Mouse (Mus musculus) heart, embryonic 14.5 days (tissue): ENCODE data around the gene Hsd17b3. TPM values are rescaled to one million over a fixed set of nuclear protein-coding genes. Genes with fewer than 3 reads are reported as not detected.

ENCODE experiments used
- ATAC-seq: fragments of 200-750 bp; cut with Nextera tagmentation; 2 replicates; pipeline ENCODE4 v1.8.0; 2017; ENCODE audit warnings: low read depth, moderate TSS enrichment; ENCODE audit not compliant: insufficient number of reproducible peaks, insufficient read depth, low FRiP score
- H3K27ac ChIP-seq, 2 experiments: fragments of 200-500 bp in 1 of 2; fragments of 300-500 bp in 1 of 2; sonication (generic) in 1 of 2; replicated peaks in 1 of 2; 2 replicates each; pipeline ENCODE4 v1.5.1; 2012 to 2014; ENCODE audit warnings: low read depth in 2 of 2, low read length in 2 of 2, control low read depth in 1 of 2, mild to moderate bottlenecking in 1 of 2, mixed read lengths in 1 of 2; ENCODE audit not compliant: control insufficient read depth in 1 of 2, insufficient read depth in 1 of 2
- H3K27me3 ChIP-seq: fragments of 300-500 bp; sonication (generic); 2 replicates; pipeline ENCODE4 v1.6.1; 2014; ENCODE audit warnings: mild to moderate bottlenecking, low read length, control low read depth; ENCODE audit not compliant: control insufficient read depth, insufficient read depth
- H3K36me3 ChIP-seq: fragments of 300-500 bp; sonication (generic); 2 replicates; pipeline ENCODE4 v1.6.1; 2014; ENCODE audit warnings: mild to moderate bottlenecking, control low read depth, low read length, mixed read lengths; ENCODE audit not compliant: control insufficient read depth, insufficient read depth
- H3K4me1 ChIP-seq, 2 experiments: fragments of 200-500 bp in 1 of 2; fragments of 300-500 bp in 1 of 2; sonication (generic) in 1 of 2; 2 replicates each; pipeline ENCODE4 v1.6.1; 2012 to 2014; ENCODE audit warnings: low read length in 2 of 2, control low read depth in 1 of 2, mixed read lengths in 1 of 2; ENCODE audit not compliant: control insufficient read depth in 2 of 2, insufficient read depth in 2 of 2
- H3K4me2 ChIP-seq: fragments of 300-500 bp; sonication (generic); 2 replicates; pipeline ENCODE4 v1.6.1; 2014; ENCODE audit warnings: mild to moderate bottlenecking, low read length
- H3K4me3 ChIP-seq, 2 experiments: fragments of 200-500 bp in 1 of 2; fragments of 300-500 bp in 1 of 2; sonication (generic) in 1 of 2; 2 replicates each; pipeline ENCODE4 v1.5.1; 2012 to 2014; ENCODE audit warnings: low read length in 2 of 2, mild to moderate bottlenecking in 2 of 2, control low read depth in 1 of 2, low read depth in 1 of 2, moderate library complexity in 1 of 2; ENCODE audit not compliant: control insufficient read depth in 1 of 2, insufficient read depth in 1 of 2
- H3K9ac ChIP-seq: fragments of 300-500 bp; sonication (generic); 2 replicates; pipeline ENCODE4 v1.6.1; 2014; ENCODE audit warnings: mild to moderate bottlenecking, low read length
- H3K9me3 ChIP-seq: fragments of 300-500 bp; sonication (generic); 2 replicates; pipeline ENCODE4 v1.6.1; 2016; ENCODE audit warnings: low read length, control low read depth; ENCODE audit not compliant: control insufficient read depth
- WGBS: fragments of 180-500 bp; shearing (Covaris S2); extraction: QIAGEN DNeasy Blood & Tissue Kit; methylation state at CpG from one replicate; pipeline ENCODE4 v1.1.7; 2014; 5-methylcytosine and 5-hydroxymethylcytosine counted together
- polyA plus RNA-seq: library from polyadenylated mRNA; unstranded; fragments of >200 nt; fragmentation: Nextera tagmentation; extraction: Ambion mirVana; gene quantifications from 2 replicates; pipeline ENCODE4 v1.2.1, GENCODE M21; 2014

Hsd17b3 gene
- polyA plus RNA-seq, 1 experiment from 2014 or later, result not detected

- Histone ChIP-seq H3K9ac (no peak overlapping the region), H3K4me3 (no peak overlapping the region), H3K4me1 (no peaks in the 10 kb centered on the region), H3K27ac (no peak overlapping the region), H3K9me3 (no peaks in the 10 kb centered on the region), H3K36me3 (peaks cover 6% of the 10 kb centered on the region; the same call in 1 of the 2 replicates), H3K27me3 (no peaks in the 10 kb centered on the region), H3K4me2 (0 out of 2 replicates have a peak overlapping the region, but pooled peaks have one; percentile 19)
- WGBS, result 0% methylated on average over 1 of the region's 1 CpGs
- no peak for ATAC-seq
These were observed 4.3 kb upstream of the Hsd17b3 start for GRCm38 (mm10) chr13:64093341-64093740.

- 64% methylated on average over 6 of the region's 6 CpGs for WGBS
- Histone ChIP-seq H3K4me3 (no peak overlapping the region), H3K4me2 (no peak overlapping the region), H3K27me3 (no peaks in the 10 kb centered on the region), H3K9ac (no peak overlapping the region), H3K36me3 (peaks cover 6% of the 10 kb centered on the region; the same call in 1 of the 2 replicates), H3K27ac (no peak overlapping the region), H3K4me1 (0 out of 4 replicates have a peak, but pooled peaks cover 0 to 2% of the 10 kb centered on the region in 2 experiments), H3K9me3 (no peaks in the 10 kb centered on the region)
- no peak for ATAC-seq
These were observed 3.7 kb upstream of the Hsd17b3 start for GRCm38 (mm10) chr13:64092752-64093151.

GRCm38 (mm10) chr13:64092141-64092540, 3.1 kb upstream of the Hsd17b3 start:
- H3K27me3 ChIP-seq, result no peaks in the 10 kb centered on the region
- H3K27ac ChIP-seq, result no peak overlapping the region
- no peaks in the 10 kb centered on the region for H3K9me3 ChIP-seq
- H3K36me3 ChIP-seq, result peaks cover 3% of the 10 kb centered on the region; the same call in 1 of the 2 replicates
- H3K4me1 ChIP-seq, result 0 out of 4 replicates have a peak, but pooled peaks cover 0 to 2% of the 10 kb centered on the region in 2 experiments
- H3K9ac ChIP-seq, result no peak overlapping the region
- no peak overlapping the region for H3K4me3 ChIP-seq
- no peak overlapping the region for H3K4me2 ChIP-seq
- ATAC-seq, result no peak
- 72% methylated on average over 3 of the region's 3 CpGs for WGBS

- H3K36me3 ChIP-seq, result no peaks in the 10 kb centered on the region
- WGBS, result 81% methylated on average over 7 of the region's 7 CpGs
- no peak for ATAC-seq
- no peaks in the 10 kb centered on the region for H3K27me3 ChIP-seq
- H3K9ac ChIP-seq, result no peak overlapping the region
- no peak overlapping the region for H3K27ac ChIP-seq
- H3K4me2 ChIP-seq, result no peak overlapping the region
- H3K4me3 ChIP-seq, result no peak overlapping the region
- H3K4me1 ChIP-seq, result 0 out of 4 replicates have a peak, but pooled peaks cover 0 to 2% of the 10 kb centered on the region in 2 experiments
- H3K9me3 ChIP-seq, result no peaks in the 10 kb centered on the region
These were observed 2.0 kb upstream of the Hsd17b3 start for GRCm38 (mm10) chr13:64091006-64091405.

- Histone ChIP-seq H3K27me3 (no peaks in the 10 kb centered on the region), H3K9ac (no peak overlapping the region), H3K4me3 (no peak overlapping the region), H3K9me3 (no peaks in the 10 kb centered on the region), H3K4me2 (no peak overlapping the region), H3K4me1 (0 out of 4 replicates have a peak, but pooled peaks cover 0 to 2% of the 10 kb centered on the region in 2 experiments), H3K36me3 (no peaks in the 10 kb centered on the region), H3K27ac (no peak overlapping the region)
- WGBS, result 82% methylated on average over 5 of the region's 5 CpGs
- ATAC-seq, result no peak
These were observed 1.2 kb upstream of the Hsd17b3 start for GRCm38 (mm10) chr13:64090278-64090677.

- no peak overlapping the region for H3K4me3 ChIP-seq
- H3K9ac ChIP-seq, result no peak overlapping the region
- H3K9me3 ChIP-seq, result no peaks in the 10 kb centered on the region
- H3K27me3 ChIP-seq, result no peaks in the 10 kb centered on the region
- ATAC-seq, result no peak
- 0 out of 4 replicates have a peak, but pooled peaks cover 0 to 2% of the 10 kb centered on the region in 2 experiments for H3K4me1 ChIP-seq
- no peaks in the 10 kb centered on the region for H3K36me3 ChIP-seq
- H3K27ac ChIP-seq, result no peak overlapping the region
- no peak overlapping the region for H3K4me2 ChIP-seq
- WGBS, result 51% methylated on average over 7 of the region's 7 CpGs
These were observed 973 bp downstream of the Hsd17b3 start for GRCm38 (mm10) chr13:64088057-64088456.

GRCm38 (mm10) chr13:64086036-64086435, 3.0 kb downstream of the Hsd17b3 start:
- no peak for ATAC-seq
- H3K36me3 ChIP-seq, result no peaks in the 10 kb centered on the region
- peaks cover 10 to 11% of the 10 kb centered on the region in 2 experiments for H3K4me1 ChIP-seq
- 87% methylated on average over 5 of the region's 5 CpGs for WGBS
- H3K4me2 ChIP-seq, result no peak overlapping the region
- no peak overlapping the region for H3K9ac ChIP-seq
- no peaks in the 10 kb centered on the region for H3K9me3 ChIP-seq
- H3K27ac ChIP-seq, result no peak overlapping the region
- no peaks in the 10 kb centered on the region for H3K27me3 ChIP-seq
- H3K4me3 ChIP-seq, result no peak overlapping the region

GRCm38 (mm10) chr13:64083331-64083730, 5.7 kb downstream of the Hsd17b3 start:
- no peak for ATAC-seq
- 74% methylated on average over 3 of the region's 3 CpGs for WGBS
- Histone ChIP-seq H3K4me2 (no peak overlapping the region), H3K27me3 (no peaks in the 10 kb centered on the region), H3K36me3 (no peaks in the 10 kb centered on the region), H3K4me3 (no peak overlapping the region), H3K9me3 (no peaks in the 10 kb centered on the region), H3K27ac (no peak overlapping the region), H3K9ac (no peak overlapping the region), H3K4me1 (peaks cover 10 to 12% of the 10 kb centered on the region in 2 experiments)
